Mouse (Mus musculus) forebrain, embryonic 14.5 days (tissue): ENCODE results near the gene Slc25a54. TPM values are rescaled to one million over a fixed set of nuclear protein-coding genes. Genes with fewer than 3 reads are reported as not detected.

Experiments
- ATAC-seq: fragments of 200-750 bp; cut with Nextera tagmentation; 2 replicates; pipeline ENCODE4 v1.8.0; 2017; ENCODE audit warnings: mild to moderate bottlenecking, moderate library complexity
- DNase-seq: peaks from one replicate; pipeline ENCODE4 v3.0.0-alpha.2; 2015; ENCODE audit warnings: low spot score
- H3K27ac ChIP-seq: fragments of 300-500 bp; sonication (generic); 2 replicates; pipeline ENCODE4 v1.5.1; 2014; ENCODE audit warnings: low read depth, mild to moderate bottlenecking, control low read depth, low read length, moderate library complexity
- H3K27me3 ChIP-seq: fragments of 300-500 bp; sonication (generic); replicated peaks from 2 replicates; pipeline ENCODE4 v1.6.1; 2014; ENCODE audit warnings: low read length, control low read depth, mixed read lengths; ENCODE audit not compliant: control insufficient read depth, insufficient read depth
- H3K36me3 ChIP-seq: fragments of 300-500 bp; sonication (generic); 2 replicates; pipeline ENCODE4 v1.6.1; 2014; ENCODE audit warnings: low read length, control low read depth; ENCODE audit not compliant: control insufficient read depth, insufficient read depth
- H3K4me1 ChIP-seq: fragments of 300-500 bp; sonication (generic); 2 replicates; pipeline ENCODE4 v1.6.1; 2014; ENCODE audit warnings: antibody characterized with exemption, low read length, control low read depth; ENCODE audit not compliant: control insufficient read depth, insufficient read depth
- H3K4me2 ChIP-seq: fragments of 300-500 bp; sonication (generic); 2 replicates; pipeline ENCODE4 v1.6.1; 2014; ENCODE audit warnings: mild to moderate bottlenecking, control low read depth, low read length
- H3K4me3 ChIP-seq: fragments of 300-500 bp; sonication (generic); 2 replicates; pipeline ENCODE4 v1.5.1; 2014; ENCODE audit warnings: low read depth, low read length, control low read depth
- H3K9ac ChIP-seq: fragments of 300-500 bp; sonication (generic); 2 replicates; pipeline ENCODE4 v1.6.1; 2014; ENCODE audit warnings: mild to moderate bottlenecking, low read length, control low read depth, moderate library complexity
- H3K9me3 ChIP-seq: fragments of 300-500 bp; sonication (generic); replicated peaks from 2 replicates; pipeline ENCODE4 v1.6.1; 2016; ENCODE audit warnings: low read length, control low read depth, mixed read lengths; ENCODE audit not compliant: control insufficient read depth
- WGBS: fragments of 180-500 bp; shearing (Covaris S2); extraction: QIAGEN DNeasy Blood & Tissue Kit; methylation state at CpG from one replicate; pipeline ENCODE4 v1.1.7; 2014; 5-methylcytosine and 5-hydroxymethylcytosine counted together
- polyA plus RNA-seq: library from polyadenylated mRNA; unstranded; fragments of >200 nt; fragmentation: Nextera tagmentation; extraction: Ambion mirVana; gene quantifications from 2 replicates; pipeline ENCODE4 v1.2.1, GENCODE M21; 2014

Slc25a54 gene
- polyA plus RNA-seq = not detected in 2 replicates

DNA sequence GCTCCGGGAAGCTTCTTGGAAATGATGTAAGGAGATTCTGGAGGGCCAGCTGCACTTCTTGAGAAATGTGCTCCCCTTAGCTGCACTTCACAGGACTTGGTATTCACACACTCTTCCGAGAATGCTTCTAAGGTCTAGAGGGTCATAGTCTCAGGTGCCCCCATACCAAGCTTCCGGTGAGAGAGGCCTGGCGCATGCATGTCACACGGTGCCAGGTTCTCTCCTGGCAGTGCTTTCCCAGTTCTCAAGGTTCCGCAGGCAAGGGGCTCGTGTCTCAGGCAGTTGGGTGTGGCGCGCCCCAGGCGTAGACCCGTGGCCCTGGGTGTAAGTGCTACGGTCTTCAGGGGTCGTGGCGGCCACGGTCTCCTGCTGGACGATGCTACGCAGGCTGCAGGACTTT is at the start of gene Slc25a54:
Gene Slc25a54, plus strand, starts transcription at position 301 of the 400 bp plus-strand sequence.
- H3K4me2 ChIP-seq = no peak within 1 kb of the TSS
- no peaks in the 10 kb centered on the region for H3K36me3 ChIP-seq
- 96% methylated on average over 17 of the region's 17 CpGs for WGBS
- H3K27me3 ChIP-seq = no peaks in the 10 kb centered on the region
- H3K9ac ChIP-seq = no peak within 1 kb of the TSS
- H3K9me3 ChIP-seq = no peaks in the 10 kb centered on the region
- no peak within 1 kb of the TSS for H3K27ac ChIP-seq
- no peaks in the 10 kb centered on the region for H3K4me1 ChIP-seq
- ATAC-seq (no peak), DNase-seq (no peak)
- no peak within 1 kb of the TSS for H3K4me3 ChIP-seq

- Histone ChIP-seq H3K9ac (no peak overlapping the region), H3K4me3 (no peak overlapping the region), H3K36me3 (no peaks in the 10 kb centered on the region), H3K27me3 (no peaks in the 10 kb centered on the region), H3K4me2 (no peak overlapping the region), H3K9me3 (no peaks in the 10 kb centered on the region), H3K27ac (no peak overlapping the region), H3K4me1 (peaks cover 4% of the 10 kb centered on the region; the same call in 1 of the 2 replicates)
- WGBS = 42% methylated on average over 6 of the region's 6 CpGs
- ATAC-seq (no peak), DNase-seq (peak; percentile 17)
These were observed 49.5 kb upstream of the Slc25a54 start for GRCm38 (mm10) chr3:109030817-109031216.

DNA sequence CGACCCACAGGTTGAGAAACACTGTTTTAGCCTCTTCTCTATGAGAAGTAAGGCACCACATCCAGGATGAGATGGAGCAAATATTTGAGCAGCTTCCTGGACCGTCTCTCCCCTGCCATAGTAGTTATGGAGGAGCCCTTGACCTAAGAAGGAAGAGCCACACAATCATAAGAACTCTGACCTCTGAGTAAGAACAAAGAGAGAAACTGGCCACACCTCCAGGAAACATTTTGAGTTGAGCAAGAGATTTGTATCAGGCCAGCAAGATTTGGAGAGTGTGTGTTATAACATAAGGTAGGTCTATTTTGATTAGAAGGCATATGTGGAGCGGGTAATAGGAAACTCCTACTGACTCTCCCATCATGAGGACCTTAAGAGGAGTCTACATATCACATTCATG is 48.6 kb upstream of the Slc25a54 start:
- Histone ChIP-seq H3K27me3 (no peaks in the 10 kb centered on the region), H3K4me2 (no peak overlapping the region), H3K9ac (no peak overlapping the region), H3K4me1 (no peaks in the 10 kb centered on the region), H3K9me3 (no peaks in the 10 kb centered on the region), H3K36me3 (no peaks in the 10 kb centered on the region), H3K4me3 (no peak overlapping the region), H3K27ac (no peak overlapping the region)
- no peak for ATAC-seq
- no peak for DNase-seq
- 87% methylated on average over 3 of the region's 3 CpGs for WGBS

- no peak overlapping the region for H3K4me3 ChIP-seq
- H3K9me3 ChIP-seq = no peaks in the 10 kb centered on the region
- H3K27me3 ChIP-seq = no peaks in the 10 kb centered on the region
- DNase-seq = no peak
- H3K9ac ChIP-seq = no peak overlapping the region
- H3K27ac ChIP-seq = no peak overlapping the region
- H3K4me1 ChIP-seq = no peaks in the 10 kb centered on the region
- no peak overlapping the region for H3K4me2 ChIP-seq
- H3K36me3 ChIP-seq = no peaks in the 10 kb centered on the region
- WGBS = 69% methylated on average over 2 of the region's 2 CpGs
- ATAC-seq = no peak
These were observed 48.0 kb upstream of the Slc25a54 start for GRCm38 (mm10) chr3:109032306-109032705.

DNA sequence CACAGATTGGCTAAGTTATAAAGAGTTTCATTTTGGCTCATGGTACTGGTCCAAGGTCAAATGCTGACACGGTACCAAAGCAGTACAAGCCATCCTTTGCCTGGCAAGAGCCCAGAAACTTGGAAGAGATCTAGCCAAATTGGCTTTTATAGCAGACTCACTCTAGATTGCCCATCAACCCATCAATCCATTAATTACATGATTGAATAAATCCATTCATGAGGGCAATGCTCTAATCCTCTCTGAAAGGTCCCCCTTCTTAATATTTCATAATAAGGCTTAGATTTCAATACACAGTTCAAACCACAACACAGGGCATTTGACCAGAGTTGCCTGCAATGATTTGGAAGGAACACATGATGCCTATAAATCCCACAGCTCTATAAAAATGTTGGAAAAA is 45.9 kb upstream of the Slc25a54 start:
- H3K4me3 ChIP-seq = no peak overlapping the region
- no peaks in the 10 kb centered on the region for H3K9me3 ChIP-seq
- no peaks in the 10 kb centered on the region for H3K27me3 ChIP-seq
- H3K9ac ChIP-seq = no peak overlapping the region
- H3K27ac ChIP-seq = no peak overlapping the region
- peak; percentile 67 for DNase-seq
- peak; percentile 72; the same call in 1 of the 2 replicates for ATAC-seq
- no peaks in the 10 kb centered on the region for H3K36me3 ChIP-seq
- H3K4me1 ChIP-seq = no peaks in the 10 kb centered on the region
- no peak overlapping the region for H3K4me2 ChIP-seq
- 28% methylated on average over 1 of the region's 1 CpGs for WGBS

- H3K27ac ChIP-seq = no peak overlapping the region
- ATAC-seq (no peak), DNase-seq (no peak)
- WGBS = 90% methylated on average over 4 of the region's 4 CpGs
- no peak overlapping the region for H3K9ac ChIP-seq
- H3K36me3 ChIP-seq = no peaks in the 10 kb centered on the region
- no peaks in the 10 kb centered on the region for H3K27me3 ChIP-seq
- H3K4me2 ChIP-seq = no peak overlapping the region
- H3K4me3 ChIP-seq = no peak overlapping the region
- H3K4me1 ChIP-seq = no peaks in the 10 kb centered on the region
- no peaks in the 10 kb centered on the region for H3K9me3 ChIP-seq
These were observed 39.4 kb upstream of the Slc25a54 start for GRCm38 (mm10) chr3:109040908-109041307.

GRCm38 (mm10) chr3:109043395-109043794 is 36.9 kb upstream of the Slc25a54 start:
- Histone ChIP-seq H3K27ac (no peak overlapping the region), H3K4me2 (no peak overlapping the region), H3K9me3 (no peaks in the 10 kb centered on the region), H3K4me1 (no peaks in the 10 kb centered on the region), H3K27me3 (no peaks in the 10 kb centered on the region), H3K36me3 (no peaks in the 10 kb centered on the region), H3K9ac (no peak overlapping the region), H3K4me3 (no peak overlapping the region)
- no peak for DNase-seq
- WGBS = 41% methylated on average over 7 of the region's 7 CpGs
- ATAC-seq = no peak

DNA sequence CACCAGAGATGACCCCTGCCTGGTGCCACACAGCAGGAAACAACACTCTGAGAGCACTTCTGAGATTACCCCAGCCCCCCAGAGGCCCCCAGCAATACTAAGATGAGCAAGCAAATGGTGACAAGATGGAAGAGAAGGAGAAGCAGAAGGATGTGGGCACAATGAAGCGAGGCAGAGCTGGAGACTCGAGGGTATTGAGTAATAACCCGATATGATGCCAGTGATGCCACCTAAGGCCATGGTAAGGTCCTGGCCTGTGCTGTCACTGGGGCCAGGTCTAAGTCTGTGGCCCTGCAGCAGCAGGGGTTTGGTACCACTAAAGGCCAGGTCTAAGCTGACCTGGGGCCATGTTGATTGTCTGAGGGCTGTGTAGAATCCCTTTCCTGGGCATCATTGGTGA is 33.8 kb upstream of the Slc25a54 start:
- Histone ChIP-seq H3K4me2 (no peak overlapping the region), H3K36me3 (no peaks in the 10 kb centered on the region), H3K4me1 (no peaks in the 10 kb centered on the region), H3K27me3 (no peaks in the 10 kb centered on the region), H3K27ac (no peak overlapping the region), H3K9ac (no peak overlapping the region), H3K9me3 (no peaks in the 10 kb centered on the region), H3K4me3 (no peak overlapping the region)
- WGBS = 93% methylated on average over 3 of the region's 3 CpGs
- no peak for ATAC-seq
- no peak for DNase-seq

DNA sequence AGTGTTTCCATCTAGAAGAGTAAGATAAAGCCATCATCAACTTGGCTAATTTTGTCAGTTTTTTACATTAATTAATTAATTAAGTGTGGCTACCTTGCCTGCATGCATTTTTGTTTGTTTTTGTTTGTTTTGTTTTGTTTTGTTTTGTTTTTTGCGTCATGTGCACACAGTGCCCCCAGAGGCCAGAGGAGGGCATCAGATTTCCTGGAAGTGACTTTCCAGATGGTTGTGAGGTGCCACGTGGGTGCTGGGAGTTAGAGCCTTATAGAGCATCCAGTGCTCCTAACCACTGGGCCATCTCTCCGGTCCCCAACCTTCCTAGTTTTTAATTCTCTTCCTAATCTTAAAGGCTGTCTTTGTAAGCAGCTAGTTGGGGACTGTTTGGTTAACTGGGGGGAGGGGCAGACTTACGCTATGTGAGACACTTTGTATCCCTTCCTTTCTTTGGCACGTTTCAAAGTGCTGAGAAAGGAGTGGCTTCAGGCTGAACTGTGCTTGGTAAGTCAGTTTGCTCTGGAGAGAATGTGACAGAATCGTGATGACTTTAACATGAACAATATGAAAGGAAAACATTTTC is 32.5 kb upstream of the Slc25a54 start:
- no peaks in the 10 kb centered on the region for H3K4me1 ChIP-seq
- H3K9ac ChIP-seq = no peak overlapping the region
- H3K27me3 ChIP-seq = no peaks in the 10 kb centered on the region
- H3K4me3 ChIP-seq = no peak overlapping the region
- H3K36me3 ChIP-seq = no peaks in the 10 kb centered on the region
- ATAC-seq (no peak), DNase-seq (no peak)
- 45% methylated on average over 6 of the region's 6 CpGs for WGBS
- H3K4me2 ChIP-seq = no peak overlapping the region
- no peaks in the 10 kb centered on the region for H3K9me3 ChIP-seq
- no peak overlapping the region for H3K27ac ChIP-seq
